Mouse (Mus musculus) fat pad, adult 2 months (tissue): ENCODE measurements around the gene Epb41l5.

Experiments
- DNase-seq: peaks from one replicate; pipeline ENCODE4 v3.0.0-alpha.2; 2011; ENCODE audit warnings: low read depth, low spot score; ENCODE audit errors: extremely low read depth

Epb41l5 gene

GRCm38 (mm10) chr1:119534341-119534740, 114.5 kb downstream of the Epb41l5 start:
- DNase-seq = no peak

GRCm38 (mm10) chr1:119533093-119533805, 115.6 kb downstream of the Epb41l5 start:
- DNase-seq = no peak

GRCm38 (mm10) chr1:119532165-119532564, 116.6 kb downstream of the Epb41l5 start:
- no peak for DNase-seq

- no peak for DNase-seq
Measured at GRCm38 (mm10) chr1:119530941-119531340, 117.9 kb downstream of the Epb41l5 start.

- DNase-seq = no peak
Measured at GRCm38 (mm10) chr1:119525689-119526591, 122.9 kb downstream of the Epb41l5 start, which contains the start of gene Tmem185b. Tmem185b (plus strand) TSS chr1:119526160.

GRCm38 (mm10) chr1:119525004-119525444, 123.8 kb downstream of the Epb41l5 start:
- DNase-seq = no peak

GRCm38 (mm10) chr1:119523826-119524225, 125.0 kb downstream of the Epb41l5 start:
- no peak for DNase-seq

- DNase-seq = no peak
Measured at GRCm38 (mm10) chr1:119523369-119523768, 125.4 kb downstream of the Epb41l5 start.

GRCm38 (mm10) chr1:119522726-119523125, 126.1 kb downstream of the Epb41l5 start:
- DNase-seq = no peak

GRCm38 (mm10) chr1:119521681-119522080, 127.1 kb downstream of the Epb41l5 start:
- no peak for DNase-seq

GRCm38 (mm10) chr1:119521029-119521428, 127.8 kb downstream of the Epb41l5 start:
- no peak for DNase-seq

GRCm38 (mm10) chr1:119519286-119519685, 129.5 kb downstream of the Epb41l5 start:
- no peak for DNase-seq

- no peak for DNase-seq
Measured at GRCm38 (mm10) chr1:119518786-119519185, 130.0 kb downstream of the Epb41l5 start.

GRCm38 (mm10) chr1:119518060-119518459, 130.7 kb downstream of the Epb41l5 start:
- no peak for DNase-seq

GRCm38 (mm10) chr1:119510857-119511256, 137.9 kb downstream of the Epb41l5 start:
- no peak for DNase-seq

GRCm38 (mm10) chr1:119510409-119510808, 138.4 kb downstream of the Epb41l5 start:
- no peak for DNase-seq

GRCm38 (mm10) chr1:119509474-119509873, 139.3 kb downstream of the Epb41l5 start:
- DNase-seq = no peak

- DNase-seq = no peak
Measured at GRCm38 (mm10) chr1:119508548-119508947, 140.3 kb downstream of the Epb41l5 start.

GRCm38 (mm10) chr1:119505951-119506350, 142.8 kb downstream of the Epb41l5 start:
- no peak for DNase-seq

- peak; percentile 69 for DNase-seq
Measured at GRCm38 (mm10) chr1:119504260-119505062, 144.3 kb downstream of the Epb41l5 start, which contains the start of gene Ralb. Ralb (minus strand) TSS chr1:119504794.

GRCm38 (mm10) chr1:119503808-119504207, 145.0 kb downstream of the Epb41l5 start:
- no peak for DNase-seq
